Mouse (Mus musculus) bone marrow macrophage, adult 2 months (primary cell): ENCODE measurements around the gene Fam83e. TPM values are rescaled to one million over a fixed set of nuclear protein-coding genes. Genes with fewer than 3 reads are reported as not detected.
A peak's percentile ranks its signal among the peaks of the same experiment; 100 is the strongest.

Experiments used
- H3K27ac ChIP-seq: 2 replicates; pipeline ENCODE4 v1.5.1; 2012; ENCODE audit warnings: low read depth, low read length; ENCODE audit not compliant: insufficient read depth
- H3K4me1 ChIP-seq: 2 replicates; pipeline ENCODE4 v1.6.1; 2012; ENCODE audit warnings: low read length; ENCODE audit not compliant: control insufficient read depth, insufficient read depth
- H3K4me3 ChIP-seq: 2 replicates; pipeline ENCODE4 v1.5.1; 2012; ENCODE audit warnings: mild to moderate bottlenecking, low read length, moderate library complexity; ENCODE audit not compliant: insufficient read depth
- CTCF ChIP-seq: IDR thresholded peaks from 2 replicates; pipeline ENCODE4 v1.5.1; 2012; ENCODE audit warnings: low read depth, mild to moderate bottlenecking, low read length, moderate library complexity
- POLR2A ChIP-seq: IDR thresholded peaks from 2 replicates; pipeline ENCODE4 v1.6.1; 2012; ENCODE audit warnings: mild to moderate bottlenecking, low read depth, low read length, borderline replicate concordance
- polyA plus RNA-seq: library from polyadenylated mRNA; stranded (reverse); fragments of >200 nt; gene quantifications from 2 replicates; pipeline ENCODE4 v1.2.4, GENCODE M21; 2012; ENCODE audit not compliant: missing spikeins, insufficient read depth, insufficient read length

The Fam83e gene
- polyA plus RNA-seq, 1 experiment = not detected

GRCm38 (mm10) chr7:45707375-45707967, 13.5 kb upstream of the Fam83e start:
- peak overlapping the region; percentile 83 for H3K4me3 ChIP-seq
- H3K27ac ChIP-seq = peak overlapping the region; percentile 95
- TF ChIP-seq CTCF = no peak
- TF ChIP-seq POLR2A = 0 out of 2 replicates have a peak, but pooled peaks have one; percentile 44
- H3K4me1 ChIP-seq = peaks cover 21% of the 10 kb centered on the region

- H3K27ac ChIP-seq = peak overlapping the region; percentile 95
- H3K4me1 ChIP-seq = peaks cover 21% of the 10 kb centered on the region
- H3K4me3 ChIP-seq = peak overlapping the region; percentile 50
- no peak for TF ChIP-seq CTCF
- no peak for TF ChIP-seq POLR2A
These were observed 12.7 kb upstream of the Fam83e start for GRCm38 (mm10) chr7:45708221-45708761.

- H3K4me1 ChIP-seq = peaks cover 19% of the 10 kb centered on the region
- peak overlapping the region; percentile 95; the same call in 1 of the 2 replicates for H3K27ac ChIP-seq
- H3K4me3 ChIP-seq = 0 out of 2 replicates have a peak overlapping the region, but pooled peaks have one; percentile 50
- no peak for TF ChIP-seq CTCF
- TF ChIP-seq POLR2A = no peak
These were observed 12.0 kb upstream of the Fam83e start for GRCm38 (mm10) chr7:45709036-45709435.

- Histone ChIP-seq H3K4me3 (no peak overlapping the region), H3K27ac (no peak overlapping the region), H3K4me1 (peaks cover 21% of the 10 kb centered on the region)
- TF ChIP-seq CTCF = no peak
- no peak for TF ChIP-seq POLR2A
These were observed 11.2 kb upstream of the Fam83e start for GRCm38 (mm10) chr7:45709677-45710355.

GRCm38 (mm10) chr7:45710477-45711191, 10.4 kb upstream of the Fam83e start:
- no peak overlapping the region for H3K27ac ChIP-seq
- H3K4me3 ChIP-seq = no peak overlapping the region
- H3K4me1 ChIP-seq = peaks cover 21% of the 10 kb centered on the region
- TF ChIP-seq CTCF = no peak
- no peak for TF ChIP-seq POLR2A

GRCm38 (mm10) chr7:45711316-45712021, 9.5 kb upstream of the Fam83e start:
- TF ChIP-seq CTCF = no peak
- TF ChIP-seq POLR2A = no peak
- no peak overlapping the region for H3K27ac ChIP-seq
- peaks cover 21% of the 10 kb centered on the region for H3K4me1 ChIP-seq
- no peak overlapping the region for H3K4me3 ChIP-seq

GRCm38 (mm10) chr7:45712022-45712757, 8.8 kb upstream of the Fam83e start:
- no peak for TF ChIP-seq POLR2A
- TF ChIP-seq CTCF = no peak
- H3K4me3 ChIP-seq = no peak overlapping the region
- no peak overlapping the region for H3K27ac ChIP-seq
- peaks cover 20% of the 10 kb centered on the region for H3K4me1 ChIP-seq

GRCm38 (mm10) chr7:45713396-45713795, 7.6 kb upstream of the Fam83e start:
- no peak for TF ChIP-seq CTCF
- no peak for TF ChIP-seq POLR2A

More at GRCm38 (mm10) chr7:45713396-45713795, 7.6 kb upstream of the Fam83e start:
- Histone ChIP-seq H3K4me1 (peaks cover 12% of the 10 kb centered on the region), H3K4me3 (no peak overlapping the region), H3K27ac (no peak overlapping the region)
